Mouse (Mus musculus) CD4-positive helper T cell, adult 2 months (primary cell): ENCODE data around the gene Hoxa13.

Source experiments
- DNase-seq: peaks from one replicate; pipeline ENCODE4 v3.0.0-alpha.2; 2012; ENCODE audit warnings: low read depth, missing footprints, low spot score

The Hoxa13 gene

DNA sequence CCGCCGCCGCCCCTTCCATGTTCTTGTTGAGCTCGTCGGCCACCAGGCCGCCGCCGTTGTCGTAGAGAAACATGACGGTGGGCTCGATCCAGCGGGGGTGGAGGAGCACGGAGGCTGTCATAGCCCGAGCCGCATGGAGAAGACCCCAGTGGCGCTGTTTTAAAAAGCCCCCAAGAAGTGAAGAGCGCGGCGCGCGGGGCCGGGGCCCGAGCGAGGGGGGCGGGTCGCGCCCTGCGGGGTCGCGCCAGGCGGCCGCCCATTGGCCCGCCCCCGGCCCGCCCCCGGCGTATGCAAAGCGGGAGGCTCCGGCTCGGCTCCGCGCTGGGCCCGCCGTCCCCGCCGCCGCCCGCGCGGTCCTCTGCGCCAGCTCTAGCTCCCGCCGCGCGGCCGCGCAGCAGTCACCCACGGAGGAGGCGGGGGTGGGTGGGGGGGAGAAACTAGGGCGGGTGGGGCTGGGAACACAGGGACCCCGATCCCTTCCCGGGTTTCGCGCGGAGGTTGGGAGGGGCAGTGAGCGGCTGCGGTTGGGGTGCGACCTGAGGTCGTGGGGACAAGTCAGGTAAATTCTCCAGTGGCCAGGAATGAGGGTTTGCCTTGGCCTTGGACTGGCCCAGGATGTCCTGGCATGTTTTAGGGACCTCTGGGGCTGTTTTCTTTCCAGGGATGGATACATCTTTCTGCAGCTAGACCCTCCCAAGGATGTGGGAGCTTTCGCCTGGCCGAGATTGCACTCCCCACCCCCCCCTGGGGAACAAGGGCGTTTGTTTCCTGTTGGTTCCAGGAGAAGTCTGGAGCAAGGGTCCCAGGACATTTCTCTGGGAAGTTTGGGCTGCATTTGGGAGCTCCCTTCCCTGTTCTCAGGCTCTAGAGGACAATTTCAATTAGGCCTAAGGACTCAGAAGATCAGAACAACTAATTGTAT is at the start of gene Hoxa13:
Gene Hoxa13 (minus strand): TSS at position 227 of the 922 bp plus-strand sequence.
- DNase-seq = peak; percentile 41

- DNase-seq = no peak
Measured at GRCm38 (mm10) chr6:52310366-52310765, 49.7 kb upstream of the Hoxa13 start.

- no peak for DNase-seq
Measured at GRCm38 (mm10) chr6:52309766-52310165, 49.1 kb upstream of the Hoxa13 start.

DNA sequence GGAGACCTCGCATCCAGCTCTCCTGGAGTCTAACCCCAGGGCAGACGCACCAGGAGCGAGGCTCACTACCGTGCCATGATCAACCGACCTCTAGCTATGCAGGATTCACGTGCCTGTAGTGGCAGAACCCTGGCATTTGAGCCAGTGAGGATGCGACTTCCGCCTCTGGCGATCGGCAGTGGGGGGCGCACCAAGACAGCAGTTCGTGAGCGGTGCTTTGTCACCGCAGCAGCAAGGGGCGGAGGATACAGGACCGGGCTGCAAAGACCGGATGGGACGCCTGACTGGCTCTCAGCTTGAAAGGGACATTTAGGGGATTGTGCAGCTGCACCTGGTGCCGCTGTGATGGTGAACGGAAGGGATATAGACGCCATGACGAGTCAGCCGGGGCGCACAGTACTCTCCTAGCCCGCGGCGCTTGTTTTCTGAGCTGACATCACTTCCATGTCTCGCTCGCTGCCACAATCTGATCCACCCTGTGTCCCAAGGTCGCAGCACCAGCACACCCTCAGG is 45.3 kb upstream of the Hoxa13 start:
- DNase-seq = peak; percentile 33

- DNase-seq = no peak
Measured at GRCm38 (mm10) chr6:52303426-52303825, 42.7 kb upstream of the Hoxa13 start.

DNA sequence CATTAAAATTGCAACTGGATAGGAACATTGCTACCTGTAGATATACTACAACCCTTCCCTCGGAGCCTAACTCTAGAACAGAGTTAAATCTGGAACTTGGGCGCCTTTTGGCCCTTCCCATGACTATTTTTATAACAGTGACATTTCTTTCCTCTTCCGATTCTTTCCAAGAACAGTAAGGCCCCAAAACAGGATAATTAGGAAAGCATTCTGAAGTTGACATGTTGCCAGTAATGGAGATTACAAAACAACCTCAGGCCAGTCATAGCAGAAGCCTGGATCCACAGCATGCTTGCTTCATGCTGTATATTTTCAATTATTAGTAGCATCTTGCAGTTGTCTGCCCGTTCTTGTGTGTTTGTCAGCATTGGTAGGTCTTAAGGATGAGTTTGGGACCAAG is 40.1 kb upstream of the Hoxa13 start:
- DNase-seq = no peak

GRCm38 (mm10) chr6:52298511-52298910 is 37.8 kb upstream of the Hoxa13 start:
- DNase-seq = no peak

- DNase-seq = no peak
Measured at GRCm38 (mm10) chr6:52294616-52295015, 33.9 kb upstream of the Hoxa13 start.

DNA sequence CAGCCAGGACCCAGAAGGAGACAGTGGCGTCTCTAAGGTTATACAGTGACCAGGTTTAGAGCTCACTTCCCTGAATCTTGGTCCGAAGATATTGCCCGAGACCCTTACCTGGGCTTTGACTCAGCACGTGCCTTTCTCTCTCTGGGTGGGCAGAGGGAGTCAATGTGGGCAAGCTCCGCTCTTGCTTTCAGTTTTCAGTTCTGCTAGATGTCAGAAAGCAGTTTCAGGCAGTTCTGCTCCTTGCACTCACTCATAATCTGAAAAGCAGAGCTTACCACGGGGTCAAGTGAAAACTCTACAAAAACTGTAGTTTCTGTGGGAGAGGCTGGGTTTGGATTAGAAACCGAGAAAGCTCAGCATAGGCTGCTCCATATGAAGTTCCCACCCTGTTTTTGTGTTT is 31.6 kb upstream of the Hoxa13 start:
- DNase-seq = no peak

- DNase-seq = no peak
Measured at GRCm38 (mm10) chr6:52291021-52291860, 30.6 kb upstream of the Hoxa13 start.

DNA sequence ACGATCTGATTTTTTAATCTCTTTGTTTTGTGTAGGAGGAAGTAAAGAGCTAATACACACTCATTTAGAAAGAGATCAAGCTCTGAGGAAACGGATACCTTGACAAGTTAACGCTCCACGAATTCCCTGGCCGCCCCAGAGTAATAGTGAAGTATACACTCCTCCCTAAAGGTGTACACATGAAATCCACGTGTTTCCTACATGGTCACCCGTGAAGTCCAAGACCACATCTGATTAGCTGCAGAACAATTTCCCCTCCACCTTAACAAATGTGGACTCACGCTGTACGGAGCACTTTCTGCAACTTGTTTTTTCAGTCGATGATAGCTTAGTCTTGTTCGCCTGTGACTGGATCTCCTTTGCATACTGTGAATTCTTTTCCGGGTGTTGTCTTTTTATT is 29.5 kb upstream of the Hoxa13 start:
- no peak for DNase-seq

- no peak for DNase-seq
Measured at GRCm38 (mm10) chr6:52283896-52284295, 23.2 kb upstream of the Hoxa13 start.

GRCm38 (mm10) chr6:52281084-52281483 is 20.4 kb upstream of the Hoxa13 start:
- DNase-seq = no peak

DNA sequence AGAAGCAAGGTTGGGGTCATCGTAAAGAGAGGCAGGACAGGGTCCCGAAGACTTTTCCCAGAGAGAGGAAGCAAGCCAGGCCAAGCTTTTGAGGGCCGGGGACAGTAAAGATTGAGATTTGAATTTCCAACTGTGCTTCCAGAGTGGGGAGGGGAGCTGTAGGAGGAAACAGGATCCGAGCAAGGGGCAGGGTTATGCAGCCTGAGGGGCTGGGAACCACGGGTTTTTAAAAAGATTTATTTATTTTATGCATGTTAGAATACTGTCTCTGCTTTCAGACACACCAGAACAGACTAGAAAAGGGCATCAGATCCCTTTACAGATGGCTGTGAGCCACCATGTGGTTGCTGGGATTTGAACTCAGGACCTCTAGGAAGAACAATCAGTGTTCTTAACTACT is 16.2 kb upstream of the Hoxa13 start:
- DNase-seq = no peak

DNA sequence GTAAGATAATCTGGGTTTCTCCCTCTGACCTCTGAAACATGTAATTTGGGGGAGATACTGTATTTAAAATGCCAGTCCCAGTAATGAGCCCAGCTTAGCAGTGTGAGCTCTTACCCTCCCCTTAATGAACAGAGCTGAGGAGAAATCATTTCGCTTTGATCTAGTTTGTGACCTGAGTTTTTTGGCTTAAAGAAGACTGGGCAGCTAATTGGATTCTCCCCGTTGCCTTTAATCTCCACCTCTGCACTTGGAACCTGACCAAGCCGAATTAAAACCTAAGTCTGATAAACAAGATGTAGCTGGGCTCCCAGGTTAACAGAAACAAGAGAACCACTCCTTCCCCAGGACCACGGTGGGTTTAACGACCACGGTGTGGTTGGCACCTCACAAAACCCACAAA is 15.7 kb upstream of the Hoxa13 start:
- DNase-seq = no peak

DNA sequence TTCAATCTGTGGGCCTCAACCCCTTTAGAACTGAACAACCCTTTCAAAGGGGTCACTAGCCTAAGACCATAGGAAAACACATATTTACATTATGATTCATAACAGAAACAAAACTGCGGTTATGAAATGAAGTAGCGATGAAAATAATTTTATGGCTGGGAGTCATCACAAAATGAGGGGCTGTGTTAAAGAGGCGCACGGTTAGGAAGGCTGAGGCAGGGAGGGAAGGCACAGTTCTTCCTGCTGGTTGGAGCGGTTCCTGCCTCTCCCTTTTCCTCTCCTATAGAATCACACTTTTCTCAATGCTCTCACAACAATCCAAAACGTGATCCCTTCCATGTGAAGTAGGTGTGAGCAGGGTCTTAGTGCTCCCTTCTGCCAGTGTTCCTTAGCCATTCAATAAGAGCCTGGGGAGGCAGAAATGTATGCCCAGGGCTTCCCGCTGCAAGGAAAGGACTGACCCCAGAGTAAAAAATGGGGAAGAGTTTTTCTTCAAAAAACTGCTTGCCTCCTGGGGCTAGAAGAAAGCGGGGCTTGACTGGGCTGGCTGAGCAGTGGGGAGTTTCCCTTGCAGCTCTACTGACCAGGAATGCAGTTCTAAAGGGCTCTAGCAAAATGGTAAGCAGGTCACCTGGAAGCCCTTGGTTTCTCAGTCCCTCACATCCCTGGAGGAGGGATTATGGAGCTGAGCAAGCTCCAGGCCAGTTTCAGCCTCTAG is 15.0 kb upstream of the Hoxa13 start:
- DNase-seq = no peak

DNA sequence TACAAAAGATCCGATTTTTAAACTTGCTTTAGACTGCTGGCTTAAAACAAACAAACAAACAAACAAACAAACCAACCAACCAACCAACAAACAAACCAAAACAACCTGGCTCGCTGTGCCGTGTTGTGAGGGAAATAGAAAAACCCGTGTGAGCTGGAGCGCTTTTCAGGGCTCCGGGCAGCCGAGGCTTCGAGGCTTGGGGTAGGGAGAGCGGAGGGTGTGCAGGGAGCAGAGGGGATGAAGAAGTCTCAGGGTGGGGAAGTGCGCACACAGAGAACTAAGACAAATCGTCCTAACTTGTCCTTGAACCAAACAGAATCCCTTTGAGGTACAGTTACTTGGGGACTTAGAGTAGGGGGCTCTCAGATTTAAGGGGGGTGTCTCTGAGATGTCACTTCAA is 13.9 kb upstream of the Hoxa13 start:
- DNase-seq = no peak

- DNase-seq = no peak
Measured at GRCm38 (mm10) chr6:52273656-52274280, 13.1 kb upstream of the Hoxa13 start.

DNA sequence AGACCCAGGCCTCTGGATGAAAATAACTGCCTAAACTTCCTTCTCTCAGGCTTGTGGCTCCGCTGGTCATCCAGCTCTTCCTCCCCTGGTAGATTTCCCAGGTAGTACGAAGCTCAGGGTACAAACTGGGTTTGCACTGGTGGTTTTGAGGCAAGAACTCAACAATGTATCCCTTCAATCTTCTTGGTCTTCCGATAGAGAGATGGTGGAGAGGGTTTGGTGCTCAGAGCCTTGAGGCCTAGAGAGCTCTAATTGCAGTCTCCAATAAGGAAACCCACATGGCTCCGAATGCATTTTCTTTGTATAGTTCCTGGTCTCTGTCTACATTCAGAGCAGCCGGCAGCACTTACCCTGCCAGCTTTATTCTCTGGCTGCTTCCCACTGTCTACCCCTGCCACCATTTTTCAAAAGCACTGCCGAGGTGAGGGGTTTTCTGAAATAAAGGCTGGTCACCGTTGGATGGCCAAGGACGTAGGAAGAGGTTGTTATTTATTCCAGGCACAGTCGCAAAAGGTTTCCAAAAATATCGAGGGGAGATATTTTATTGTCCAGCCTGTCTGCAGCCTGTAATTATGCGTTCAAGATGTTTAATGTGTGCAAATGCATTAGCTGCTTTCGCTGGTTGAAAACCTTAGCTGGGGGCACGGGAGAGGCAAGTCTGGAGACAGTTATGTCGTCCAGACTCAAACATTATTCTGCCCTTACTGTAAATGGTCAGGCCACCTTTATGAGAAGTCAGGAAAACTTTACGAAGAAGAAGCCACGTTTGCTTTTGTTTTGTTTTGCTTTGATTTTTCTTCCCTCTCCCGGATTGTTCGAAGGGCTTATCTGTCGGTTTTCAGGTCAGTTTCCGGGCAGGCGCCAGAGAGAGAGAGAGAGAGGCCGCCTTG is 12.3 kb upstream of the Hoxa13 start:
- no peak for DNase-seq
